Mouse (Mus musculus) embryonic fibroblast, embryonic 13.5 days (primary cell): ENCODE measurements around the gene Gm20388.

Source experiments
- CTCF ChIP-seq: IDR thresholded peaks from 2 replicates; pipeline ENCODE4 v1.5.1; 2011; ENCODE audit warnings: mild to moderate bottlenecking, control low read depth, low read length, moderate library complexity, borderline replicate concordance; ENCODE audit not compliant: insufficient read depth
- POLR2A ChIP-seq: IDR thresholded peaks from 2 replicates; pipeline ENCODE4 v1.6.1; 2011; ENCODE audit warnings: low read depth, mild to moderate bottlenecking, control low read depth, low read length, moderate library complexity

DNA sequence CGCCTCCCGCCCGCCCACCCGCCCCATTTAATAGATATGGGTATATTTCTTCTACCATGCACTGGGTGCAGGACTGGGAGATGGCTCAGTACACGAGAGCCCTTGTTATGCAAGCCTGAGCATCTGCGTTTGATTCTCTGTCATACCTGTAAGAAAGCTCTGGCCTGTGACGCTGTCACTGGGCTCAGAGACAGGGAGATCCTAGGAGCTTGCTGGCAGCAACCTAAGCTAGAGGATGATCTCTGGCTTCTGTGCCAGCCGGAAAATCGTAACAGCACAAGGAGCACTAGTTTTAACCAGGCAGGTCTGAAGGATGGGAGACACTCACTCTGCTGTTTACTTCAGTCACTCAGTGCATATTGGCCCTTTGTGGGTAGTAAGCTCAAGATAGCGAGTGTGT is 33.0 kb downstream of the Gm20388 start:
- TF ChIP-seq POLR2A (no peak), CTCF (no peak)
